Mouse (Mus musculus) embryonic facial prominence, embryonic 11.5 days (tissue): ENCODE data around the gene Aqp9. TPM values are rescaled to one million over a fixed set of nuclear protein-coding genes. Genes with fewer than 3 reads are reported as not detected.

Source experiments
- ATAC-seq: fragments of 200-750 bp; cut with Nextera tagmentation; replicated peaks from 2 replicates; pipeline ENCODE4 v1.8.0; 2017; ENCODE audit warnings: low read depth; ENCODE audit not compliant: insufficient number of reproducible peaks, low FRiP score, low TSS enrichment
- DNase-seq: peaks from one replicate; pipeline ENCODE4 v3.0.0-alpha.2; 2015; ENCODE audit warnings: low spot score
- H3K27ac ChIP-seq: fragments of 300-500 bp; sonication (generic); replicated peaks from 2 replicates; pipeline ENCODE4 v1.5.1; 2014; ENCODE audit warnings: mild to moderate bottlenecking, low read depth, low read length, control low read depth
- H3K27me3 ChIP-seq: fragments of 300-500 bp; sonication (generic); 2 replicates; pipeline ENCODE4 v1.6.1; 2014; ENCODE audit warnings: mild to moderate bottlenecking, low read length, moderate library complexity, mixed read lengths; ENCODE audit not compliant: control insufficient read depth, insufficient read depth
- H3K36me3 ChIP-seq: fragments of 300-500 bp; sonication (generic); replicated peaks from 2 replicates; pipeline ENCODE4 v1.6.1; 2014; ENCODE audit warnings: low read depth, mild to moderate bottlenecking, low read length, moderate library complexity, mixed read lengths; ENCODE audit not compliant: control insufficient read depth, insufficient read depth
- H3K4me1 ChIP-seq: fragments of 300-500 bp; sonication (generic); 2 replicates; pipeline ENCODE4 v1.6.1; 2014; ENCODE audit warnings: low read length, mixed read lengths; ENCODE audit not compliant: control insufficient read depth, insufficient read depth
- H3K4me2 ChIP-seq: fragments of 300-500 bp; sonication (generic); 2 replicates; pipeline ENCODE4 v1.6.1; 2014; ENCODE audit warnings: low read depth, mild to moderate bottlenecking, control low read depth, low read length, moderate library complexity
- H3K4me3 ChIP-seq: fragments of 300-500 bp; sonication (generic); 2 replicates; pipeline ENCODE4 v1.5.1; 2014; ENCODE audit warnings: low read depth, low read length, control low read depth
- H3K9ac ChIP-seq: fragments of 300-500 bp; sonication (generic); replicated peaks from 2 replicates; pipeline ENCODE4 v1.6.1; 2014; ENCODE audit warnings: mild to moderate bottlenecking, control low read depth, low read length
- H3K9me3 ChIP-seq: fragments of 300-500 bp; sonication (generic); replicated peaks from 2 replicates; pipeline ENCODE4 v1.6.1; 2016; ENCODE audit warnings: mild to moderate bottlenecking, low read length, inconsistent platforms, mixed read lengths; ENCODE audit not compliant: control insufficient read depth
- WGBS: fragments of 180-500 bp; shearing (Covaris S2); extraction: QIAGEN DNeasy Blood & Tissue Kit; methylation state at CpG from one replicate; pipeline ENCODE4 v1.1.7; 2014; 5-methylcytosine and 5-hydroxymethylcytosine counted together
- polyA plus RNA-seq: library from polyadenylated mRNA; unstranded; fragments of >200 nt; fragmentation: Nextera tagmentation; extraction: Ambion mirVana; gene quantifications from 2 replicates; pipeline ENCODE4 v1.2.1, GENCODE M21; 2014

The Aqp9 gene
- polyA plus RNA-seq, 1 experiment from 2014 or later: 0.17 TPM

DNA sequence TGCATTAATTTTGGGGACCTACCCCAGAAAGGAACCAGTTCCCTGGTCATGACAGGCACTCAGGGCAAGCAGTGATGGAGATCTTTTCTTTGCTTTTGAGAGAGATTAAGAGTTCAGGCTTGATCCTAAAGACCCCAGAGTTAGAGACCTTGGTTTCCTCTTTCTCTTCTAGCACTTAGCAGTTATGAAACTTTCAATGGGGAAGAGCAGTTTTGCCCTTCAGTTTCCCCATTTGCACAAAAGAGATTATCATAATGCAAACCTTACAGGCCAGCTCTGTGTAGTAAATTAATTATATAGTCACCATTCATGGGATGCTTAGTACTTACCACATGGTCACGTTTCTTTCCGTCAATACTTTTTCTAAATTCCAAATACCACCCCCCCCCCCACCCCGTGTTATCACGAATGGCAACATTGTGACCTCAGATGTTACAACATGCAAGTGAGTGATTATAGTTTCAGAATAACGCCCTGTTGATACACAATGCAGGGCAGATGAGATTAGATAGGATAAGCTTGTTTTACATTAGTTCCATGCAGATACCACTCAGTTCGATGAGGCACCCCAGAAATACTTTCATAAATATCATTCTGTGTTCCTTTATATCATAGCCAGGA is 10.9 kb upstream of the Aqp9 start:
- DNase-seq (no peak), ATAC-seq (no peak)
- Histone ChIP-seq H3K9ac (no peak overlapping the region), H3K4me1 (no peaks in the 10 kb centered on the region), H3K4me3 (no peak overlapping the region), H3K27me3 (no peaks in the 10 kb centered on the region), H3K4me2 (no peak overlapping the region), H3K9me3 (no peaks in the 10 kb centered on the region), H3K27ac (no peak overlapping the region), H3K36me3 (no peaks in the 10 kb centered on the region)
- 89% methylated on average over 6 of the region's 6 CpGs for WGBS

DNA sequence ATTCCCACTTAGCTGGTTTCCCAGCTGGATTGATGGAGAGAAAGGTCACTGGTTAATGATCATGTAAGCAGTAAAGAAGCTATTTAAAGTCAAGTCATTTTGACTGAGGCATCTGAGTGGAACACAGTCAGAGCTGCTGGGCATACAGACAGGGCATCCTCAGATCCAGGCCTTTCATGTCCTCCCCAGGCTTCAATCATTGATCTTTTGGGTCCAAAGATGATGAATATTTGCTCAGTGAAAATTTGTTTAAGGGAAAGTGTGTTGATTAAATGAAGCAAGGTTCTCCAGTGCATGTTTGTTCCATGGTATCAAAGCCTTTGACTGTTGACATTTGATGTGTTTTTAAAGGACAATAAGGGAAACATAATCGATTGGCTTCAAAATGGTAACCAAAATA is 7.2 kb upstream of the Aqp9 start:
- no peak for DNase-seq
- no peaks in the 10 kb centered on the region for H3K27me3 ChIP-seq
- no peak overlapping the region for H3K4me2 ChIP-seq
- no peak overlapping the region for H3K4me3 ChIP-seq
- no peaks in the 10 kb centered on the region for H3K4me1 ChIP-seq
- no peak overlapping the region for H3K27ac ChIP-seq
- H3K9ac ChIP-seq: no peak overlapping the region
- WGBS: 91% methylated on average over 1 of the region's 1 CpGs
- H3K36me3 ChIP-seq: no peaks in the 10 kb centered on the region
- ATAC-seq: no peak
- H3K9me3 ChIP-seq: no peaks in the 10 kb centered on the region

DNA sequence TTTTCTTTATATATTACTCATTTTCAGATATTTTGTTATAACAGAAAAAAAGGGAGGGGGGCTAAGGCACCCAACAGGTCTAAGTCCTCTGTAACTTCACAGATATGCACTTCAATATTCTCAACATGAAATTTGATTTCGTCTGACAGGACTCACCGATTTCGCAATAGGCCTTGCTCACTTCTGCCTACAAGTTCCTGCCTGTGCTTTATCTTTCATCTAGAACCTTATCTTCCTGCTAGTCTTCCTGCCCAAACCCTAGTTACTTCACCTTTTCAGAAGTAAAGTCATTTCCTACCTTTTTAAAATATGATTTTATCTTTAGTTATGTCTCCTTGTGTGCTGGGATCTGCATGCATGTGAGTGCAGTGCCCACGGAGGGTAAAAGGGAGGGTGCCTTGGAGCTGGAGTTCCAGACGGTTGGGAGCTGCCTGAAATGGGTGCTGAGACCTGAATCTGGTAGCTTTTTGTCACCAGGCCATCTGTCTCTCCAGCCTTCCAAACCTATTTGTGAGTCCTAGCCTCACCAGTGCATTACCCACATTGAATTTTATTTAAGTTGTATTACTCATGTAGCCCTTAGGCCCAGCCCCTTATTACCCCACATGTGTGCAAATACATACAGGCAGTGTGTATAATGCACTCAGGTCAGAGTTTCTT is 6.0 kb upstream of the Aqp9 start:
- Histone ChIP-seq H3K9me3 (no peaks in the 10 kb centered on the region), H3K9ac (no peak overlapping the region), H3K27me3 (no peaks in the 10 kb centered on the region), H3K36me3 (no peaks in the 10 kb centered on the region), H3K4me1 (no peaks in the 10 kb centered on the region), H3K4me3 (no peak overlapping the region), H3K4me2 (no peak overlapping the region), H3K27ac (no peak overlapping the region)
- ATAC-seq (no peak), DNase-seq (no peak)
- 78% methylated on average over 5 of the region's 5 CpGs for WGBS

GRCm38 (mm10) chr9:71173533-71173932 is 5.1 kb upstream of the Aqp9 start:
- H3K4me2 ChIP-seq: no peak overlapping the region
- ATAC-seq (no peak), DNase-seq (no peak)
- H3K4me1 ChIP-seq: no peaks in the 10 kb centered on the region
- 62% methylated on average over 9 of the region's 9 CpGs for WGBS
- no peak overlapping the region for H3K27ac ChIP-seq
- H3K4me3 ChIP-seq: no peak overlapping the region
- no peaks in the 10 kb centered on the region for H3K9me3 ChIP-seq
- no peak overlapping the region for H3K9ac ChIP-seq
- no peaks in the 10 kb centered on the region for H3K36me3 ChIP-seq
- H3K27me3 ChIP-seq: no peaks in the 10 kb centered on the region

GRCm38 (mm10) chr9:71167473-71168215 is 838 bp downstream of the Aqp9 start:
- Histone ChIP-seq H3K4me2 (no peak overlapping the region), H3K9me3 (no peaks in the 10 kb centered on the region), H3K27me3 (no peaks in the 10 kb centered on the region), H3K36me3 (no peaks in the 10 kb centered on the region), H3K9ac (no peak overlapping the region), H3K27ac (no peak overlapping the region), H3K4me1 (no peaks in the 10 kb centered on the region), H3K4me3 (no peak overlapping the region)
- WGBS: 39% methylated on average over 2 of the region's 2 CpGs
- ATAC-seq: no peak
- DNase-seq: no peak

DNA sequence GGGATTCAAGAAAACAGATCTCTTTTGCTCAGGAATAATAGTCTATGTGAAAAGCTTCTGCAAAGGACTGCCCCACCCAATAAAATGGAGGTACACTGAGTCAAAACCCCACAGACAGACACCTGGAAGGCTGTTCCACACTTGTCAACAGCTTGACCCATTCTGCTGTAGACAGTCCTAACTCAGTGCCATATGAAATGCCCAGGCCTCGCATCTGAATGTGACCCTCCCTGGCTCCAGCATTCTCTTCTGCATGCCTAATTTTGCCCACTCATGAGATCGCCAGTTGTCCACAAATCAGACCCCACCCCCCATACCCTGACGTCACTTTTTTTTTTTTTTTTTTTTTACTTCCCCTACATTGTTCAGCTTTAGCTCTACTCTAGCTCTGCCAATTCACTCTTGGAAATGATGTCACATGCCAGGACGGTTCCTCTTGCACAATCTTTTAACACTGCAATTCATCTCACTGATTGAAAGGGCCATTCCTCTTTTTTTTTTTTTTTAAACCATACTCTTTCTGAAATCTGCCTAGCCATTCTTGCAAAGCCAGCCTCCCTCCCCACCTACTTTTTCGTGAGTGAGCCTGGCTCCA is 1.5 kb downstream of the Aqp9 start:
- DNase-seq (no peak), ATAC-seq (no peak)
- no peaks in the 10 kb centered on the region for H3K27me3 ChIP-seq
- H3K4me3 ChIP-seq: no peak overlapping the region
- H3K36me3 ChIP-seq: no peaks in the 10 kb centered on the region
- no peaks in the 10 kb centered on the region for H3K4me1 ChIP-seq
- no peak overlapping the region for H3K9ac ChIP-seq
- H3K9me3 ChIP-seq: no peaks in the 10 kb centered on the region
- H3K4me2 ChIP-seq: no peak overlapping the region
- H3K27ac ChIP-seq: no peak overlapping the region
- 70% methylated on average over 5 of the region's 5 CpGs for WGBS

GRCm38 (mm10) chr9:71166019-71166705 is 2.3 kb downstream of the Aqp9 start:
- 87% methylated on average over 5 of the region's 5 CpGs for WGBS
- no peak for DNase-seq

More at GRCm38 (mm10) chr9:71166019-71166705, 2.3 kb downstream of the Aqp9 start:
- Histone ChIP-seq H3K9me3 (no peaks in the 10 kb centered on the region), H3K36me3 (no peaks in the 10 kb centered on the region), H3K27me3 (no peaks in the 10 kb centered on the region), H3K4me3 (no peak overlapping the region), H3K9ac (no peak overlapping the region), H3K4me1 (no peaks in the 10 kb centered on the region), H3K4me2 (no peak overlapping the region), H3K27ac (no peak overlapping the region)
- ATAC-seq: no peak
